Mouse (Mus musculus) right cerebral cortex, adult 18-20 months (tissue): ENCODE results near the gene Sypl.
"Not testable (repeated sequence)": the region's sequence is repeated elsewhere in the genome, so short reads cannot be mapped to it uniquely, and the experiment has no call there.

Experiments
- DNase-seq: peaks from one replicate; pipeline ENCODE4 v3.0.0; 2022; ENCODE audit warnings: mixed read lengths

Sypl gene

GRCm38 (mm10) chr12:32943951-32944350, 9.7 kb upstream of the Sypl start:
- no peak for DNase-seq

GRCm38 (mm10) chr12:32944884-32945454, 8.7 kb upstream of the Sypl start:
- no peak for DNase-seq

DNA sequence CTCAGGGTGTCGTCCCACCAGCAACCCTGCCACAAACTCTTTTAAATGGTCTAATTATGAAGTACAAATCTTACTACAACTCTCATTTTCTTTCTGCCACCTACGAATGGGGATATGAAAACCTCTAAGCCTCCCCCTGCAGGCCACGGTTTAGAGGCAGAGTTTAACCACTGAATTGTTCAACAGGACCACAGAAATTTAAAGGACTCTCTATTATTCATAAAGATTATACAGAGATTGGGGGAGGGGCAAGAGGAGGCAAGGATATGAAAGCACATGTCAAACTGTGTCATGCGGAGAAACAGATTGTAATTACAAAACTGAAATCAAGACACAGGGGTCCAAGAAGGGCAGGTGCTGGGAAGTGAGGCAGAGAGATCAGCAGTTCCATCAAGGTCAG, 7.3 kb upstream of the Sypl start:
- DNase-seq = no peak

- peak; percentile 65 for DNase-seq
Measured at GRCm38 (mm10) chr12:32952416-32952815, 1.3 kb upstream of the Sypl start.

- no peak for DNase-seq
Measured at GRCm38 (mm10) chr12:32953066-32953465, 625 bp upstream of the Sypl start.

GRCm38 (mm10) chr12:32954216-32955021, 728 bp downstream of the Sypl start:
- no peak for DNase-seq

DNA sequence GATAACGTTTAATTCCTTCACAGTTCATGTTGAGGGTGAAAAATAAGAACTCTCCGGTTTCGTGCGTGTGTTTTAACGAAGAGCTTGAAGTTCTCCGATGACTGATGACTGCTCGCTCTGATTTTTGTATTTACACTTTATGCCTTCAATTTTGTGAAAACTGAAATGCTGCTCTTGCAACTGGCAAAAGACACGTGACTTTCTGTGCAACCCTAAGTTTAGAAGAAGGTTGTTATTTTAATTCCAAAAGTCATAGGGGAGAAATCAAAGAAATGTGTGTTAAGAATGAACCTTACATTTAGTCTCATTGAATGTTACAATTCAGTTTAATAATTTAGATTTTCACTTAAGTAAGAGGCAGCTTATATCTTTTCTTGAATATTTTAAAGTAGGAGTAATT, 1.3 kb downstream of the Sypl start:
- DNase-seq = no peak

DNA sequence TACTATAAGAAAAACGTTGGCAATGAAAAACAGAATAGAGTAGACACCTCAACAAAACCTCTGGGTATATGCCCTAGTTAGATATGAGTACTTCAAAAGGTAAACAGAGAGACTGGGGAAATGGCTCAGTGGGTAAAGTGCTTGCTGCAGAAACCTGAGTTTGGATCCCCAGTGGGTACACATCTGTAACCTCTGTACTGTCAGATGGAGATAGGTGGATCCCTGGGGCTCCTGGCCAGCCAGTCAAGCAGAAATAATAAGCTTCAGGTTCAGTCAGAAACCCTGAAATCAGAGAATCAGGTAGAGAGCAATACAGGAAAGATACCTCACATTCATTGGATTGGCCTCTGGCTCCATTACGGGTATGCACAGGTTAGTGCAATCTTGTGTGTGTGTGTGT, 3.5 kb downstream of the Sypl start:
- no peak for DNase-seq

- DNase-seq = no peak
Measured at GRCm38 (mm10) chr12:32962132-32962531, 8.4 kb downstream of the Sypl start.

- DNase-seq = no peak
Measured at GRCm38 (mm10) chr12:32963858-32964257, 10.2 kb downstream of the Sypl start.

DNA sequence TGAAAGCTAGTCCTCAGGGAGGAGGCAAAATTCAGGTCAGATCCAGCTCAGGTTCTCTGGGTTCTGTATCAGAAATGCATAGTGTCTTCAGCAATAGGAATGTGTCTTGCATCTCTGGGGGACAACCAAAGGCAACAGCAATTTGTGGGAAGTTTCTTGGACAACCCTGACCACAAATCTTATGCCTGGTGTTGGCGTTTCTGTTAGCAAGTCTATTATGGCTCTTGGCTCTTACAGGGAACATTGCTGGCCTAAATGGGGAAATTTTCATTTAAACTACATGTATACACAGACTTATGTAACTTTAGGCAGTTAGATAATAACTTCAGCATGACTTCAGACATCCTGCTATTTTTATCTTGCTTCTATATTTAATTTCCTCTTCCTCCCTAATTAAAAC, 18.6 kb downstream of the Sypl start:
- no peak for DNase-seq

- no peak for DNase-seq
Measured at GRCm38 (mm10) chr12:32974893-32975292, 21.2 kb downstream of the Sypl start.

DNA sequence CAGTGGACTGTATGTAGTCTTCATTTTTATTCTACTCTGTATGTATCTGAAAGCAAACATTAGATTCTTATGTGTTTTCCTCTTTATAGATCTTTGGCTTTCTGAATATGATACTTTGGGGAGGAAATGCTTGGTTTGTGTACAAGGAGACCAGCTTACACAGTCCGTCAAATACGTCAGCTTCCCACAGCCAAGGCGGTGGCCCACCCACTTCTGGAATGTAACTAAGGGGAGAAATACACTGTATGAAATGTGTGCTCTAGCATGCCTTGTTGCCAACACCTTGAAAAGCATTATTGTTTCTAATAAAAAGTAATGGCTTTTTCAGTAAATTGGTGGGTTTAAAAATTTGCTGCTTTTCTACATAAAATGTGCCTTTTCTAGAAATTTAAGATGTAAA, 21.8 kb downstream of the Sypl start:
- no peak for DNase-seq

GRCm38 (mm10) chr12:32982631-32983030, 28.9 kb downstream of the Sypl start:
- peak; percentile 30 for DNase-seq

DNA sequence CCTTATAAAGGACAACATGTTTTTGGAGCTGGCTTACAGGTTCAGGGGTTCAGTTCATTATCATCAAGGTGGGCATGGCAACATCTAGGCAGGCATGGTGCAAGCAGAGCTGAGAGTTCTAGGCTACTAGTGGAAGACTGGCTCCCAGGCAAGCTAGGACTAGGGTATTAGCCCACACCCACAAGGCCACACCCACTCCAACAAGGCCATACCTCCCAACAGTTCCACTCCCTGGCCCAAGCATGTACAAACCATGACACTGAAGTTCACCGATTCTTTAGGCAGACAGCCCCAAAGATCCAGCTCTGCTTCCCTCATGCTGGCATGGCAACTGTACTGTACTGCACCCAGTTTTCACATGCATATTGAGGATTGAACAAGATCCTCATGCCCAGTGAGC, 29.4 kb downstream of the Sypl start:
- DNase-seq = no peak

GRCm38 (mm10) chr12:32986284-32986683, 32.6 kb downstream of the Sypl start:
- no peak for DNase-seq

- peak; percentile 61 for DNase-seq
Measured at GRCm38 (mm10) chr12:32989731-32990130, 36.0 kb downstream of the Sypl start.

DNA sequence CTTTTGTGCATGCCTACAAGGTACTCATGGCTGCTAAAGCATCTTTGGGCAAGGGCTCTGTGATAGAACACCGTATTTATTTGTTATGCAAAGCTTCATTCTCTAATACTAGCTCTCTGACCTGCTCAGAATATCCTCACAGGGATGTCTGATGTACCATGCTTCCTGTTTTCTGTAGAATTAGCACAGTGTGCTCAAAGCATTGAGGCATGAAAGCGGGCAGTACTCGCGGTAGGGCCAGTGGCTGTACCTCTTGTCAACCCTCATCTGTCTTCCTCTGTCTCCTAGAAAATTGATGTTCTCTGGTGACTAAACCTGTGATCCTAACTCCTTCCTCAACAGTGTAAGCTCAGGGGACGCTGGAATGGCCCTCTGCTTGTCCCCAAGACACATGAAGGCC, 40.4 kb downstream of the Sypl start:
- DNase-seq = no peak

- no peak for DNase-seq
Measured at GRCm38 (mm10) chr12:32995081-32995834, 41.6 kb downstream of the Sypl start.

GRCm38 (mm10) chr12:32998766-32999165, 45.1 kb downstream of the Sypl start:
- no peak for DNase-seq

DNA sequence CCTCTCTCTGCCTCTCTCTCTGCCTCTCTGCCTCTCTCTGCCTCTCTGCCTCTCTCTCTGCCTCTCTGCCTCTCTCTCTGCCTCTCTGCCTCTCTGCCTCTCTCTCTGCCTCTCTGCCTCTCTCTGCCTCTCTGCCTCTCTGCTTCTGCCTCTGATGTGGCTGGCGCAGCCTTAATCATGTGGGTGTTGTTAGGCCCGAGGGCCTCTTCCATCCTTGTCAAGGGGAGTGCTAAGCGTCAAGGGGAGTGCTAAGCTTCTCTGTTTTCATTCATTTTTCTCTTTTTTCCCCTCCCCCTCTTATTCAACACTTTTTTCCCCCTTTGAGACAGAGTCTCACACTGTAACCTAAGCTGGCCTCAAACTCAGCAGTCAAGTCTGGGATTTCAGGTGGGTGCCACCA, 46.1 kb downstream of the Sypl start:
- DNase-seq = not testable (repeated sequence)

DNA sequence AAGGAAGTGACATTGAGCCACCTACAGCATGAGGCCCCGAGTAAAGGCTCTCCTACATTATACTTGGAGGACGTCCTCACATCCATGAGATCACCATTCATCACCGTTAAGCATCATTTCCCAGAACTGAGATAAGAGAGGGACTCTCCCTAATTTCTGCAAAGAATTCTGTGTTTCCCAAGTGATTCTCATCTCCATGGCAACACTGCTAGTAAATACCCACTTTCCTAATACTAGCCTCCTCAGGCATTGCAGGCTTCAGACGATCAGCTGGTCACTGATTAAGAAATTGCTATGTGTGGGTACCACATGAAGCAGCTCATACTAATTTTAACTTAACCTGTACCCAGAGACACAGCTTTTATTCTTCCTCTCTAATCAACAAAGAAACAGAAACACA, 46.7 kb downstream of the Sypl start:
- no peak for DNase-seq

- DNase-seq = no peak
Measured at GRCm38 (mm10) chr12:33003339-33003965, 49.8 kb downstream of the Sypl start.

- DNase-seq = no peak
Measured at GRCm38 (mm10) chr12:33005858-33006257, 52.2 kb downstream of the Sypl start.
